Mouse (Mus musculus) heart, adult 2 months (tissue): Measurements from ENCODE around the gene Mcmbp. TPM values are rescaled to one million over a fixed set of nuclear protein-coding genes. Genes with fewer than 3 reads are reported as not detected.
A peak's percentile ranks its signal among the peaks of the same experiment; 100 is the strongest.

Experiments
- DNase-seq, 2 experiments: peaks; one replicate each; pipeline ENCODE4 v3.0.0; 2021
- H3K27ac ChIP-seq: fragments of 200-600 bp; 2 replicates; pipeline ENCODE4 v1.8.1; 2022
- H3K27me3 ChIP-seq: fragments of 200-500 bp; 2 replicates; pipeline ENCODE4 v1.6.1; 2012; ENCODE audit warnings: mild to moderate bottlenecking, low read length, inconsistent platforms, mixed read lengths; ENCODE audit not compliant: control insufficient read depth, insufficient read depth
- H3K36me3 ChIP-seq: fragments of 200-500 bp; 2 replicates; pipeline ENCODE4 v1.6.1; 2012; ENCODE audit warnings: low read length, inconsistent platforms; ENCODE audit not compliant: control insufficient read depth, insufficient read depth
- H3K4me1 ChIP-seq: fragments of 200-500 bp; 2 replicates; pipeline ENCODE4 v1.6.1; 2011; ENCODE audit warnings: low read length; ENCODE audit not compliant: control insufficient read depth, insufficient read depth
- H3K4me3 ChIP-seq: fragments of 200-600 bp; 2 replicates; pipeline ENCODE4 v1.8.1; 2022
- H3K79me2 ChIP-seq: fragments of 200-500 bp; replicated peaks from 2 replicates; pipeline ENCODE4 v1.6.1; 2012; ENCODE audit warnings: mild to moderate bottlenecking, inconsistent platforms, low read length, moderate library complexity, mixed read lengths; ENCODE audit not compliant: control insufficient read depth, insufficient read depth
- H3K9ac ChIP-seq: fragments of 200-500 bp; 2 replicates; pipeline ENCODE4 v1.6.1; 2012; ENCODE audit warnings: low read depth, mild to moderate bottlenecking, control low read depth, inconsistent platforms, low read length, mixed read lengths
- CTCF ChIP-seq: fragments of 200-600 bp; IDR thresholded peaks from 2 replicates; pipeline ENCODE4 v1.8.1; 2022; ENCODE audit warnings: antibody characterized with exemption, mild to moderate bottlenecking, moderate library complexity
- EP300 ChIP-seq: fragments of 200-500 bp; IDR thresholded peaks from 2 replicates; pipeline ENCODE4 v1.6.1; 2011; ENCODE audit warnings: low read depth, low read length, control low read depth; ENCODE audit not compliant: insufficient read depth
- POLR2A ChIP-seq: fragments of 200-500 bp; IDR thresholded peaks from 2 replicates; pipeline ENCODE4 v1.6.1; 2011; ENCODE audit warnings: mild to moderate bottlenecking, low read depth, low read length, control low read depth; ENCODE audit not compliant: insufficient read depth
- WGBS: fragments of 180-500 bp; shearing (Covaris S2); methylation state at CpG from one replicate; pipeline ENCODE4 v1.1.7; 2018; 5-methylcytosine and 5-hydroxymethylcytosine counted together
- intact Hi-C: fragments of 180-260 bp; cut with DNase I; formaldehyde crosslinking; loops from one replicate; pipeline ENCODE4 v1.15.1; 2025
- long read RNA-seq: library from polyadenylated mRNA; stranded (forward); transcript quantifications from one replicate; pipeline ENCODE4 v2.0.0, GENCODE M21; 2021
- polyA plus RNA-seq: library from polyadenylated mRNA; depleted of rRNA; stranded (reverse); fragments of >200 nt; gene quantifications from 2 replicates; pipeline ENCODE4 v1.2.3, GENCODE M21; 2012; rRNA removed
- total RNA-seq, 2 experiments: library from RNA; stranded (reverse); gene quantifications; 2 replicates each; pipeline ENCODE4 v1.2.3; 2021

The Mcmbp gene
- total RNA-seq, result 10 to 100 TPM; 23.7 to 25.2 TPM
- 14.0 and 25.0 TPM in 2 replicates for polyA plus RNA-seq
- long read RNA-seq, full-length matches to known transcripts, result 25 of 31 reads
- long read RNA-seq, partial matches to known transcripts, result 0 of 31 reads
- long read RNA-seq, other reads (novel, unspliced or antisense), result 6 of 31 reads

- TF ChIP-seq CTCF (no peak; the same call in 1 of the 2 replicates), POLR2A (peak; percentile 74), EP300 (peak; percentile 48; the same call in 1 of the 2 replicates)
- intact Hi-C loops, result no loop called here
- DNase-seq, result peak; percentile 97 to 98
- Histone ChIP-seq H3K36me3 (peaks cover 11% of the 10 kb centered on the region), H3K27me3 (no peaks in the 10 kb centered on the region), H3K27ac (peak within 1 kb of the TSS; percentile 84), H3K79me2 (peaks cover 7% of the 10 kb centered on the region), H3K9ac (peak within 1 kb of the TSS; percentile 92), H3K4me1 (peaks cover 13% of the 10 kb centered on the region), H3K4me3 (peak within 1 kb of the TSS; percentile 93)
- 0% methylated on average over 30 of the region's 35 CpGs for WGBS
These were observed at the start of gene Mcmbp for GRCm38 (mm10) chr7:128740334-128740733. Gene Mcmbp (minus strand): TSS chr7:128740495.

- no peaks in the 10 kb centered on the region for H3K4me1 ChIP-seq
- H3K27me3 ChIP-seq, result no peaks in the 10 kb centered on the region
- no peak overlapping the region for H3K4me3 ChIP-seq
- intact Hi-C loops, result no loop called here
- no peaks in the 10 kb centered on the region for H3K79me2 ChIP-seq
- no peak overlapping the region for H3K9ac ChIP-seq
- no peaks in the 10 kb centered on the region for H3K36me3 ChIP-seq
- 68% methylated on average over 4 of the region's 4 CpGs for WGBS
- no peak for TF ChIP-seq CTCF
- TF ChIP-seq POLR2A, result no peak
- TF ChIP-seq EP300, result no peak
- no peak overlapping the region for H3K27ac ChIP-seq
- no peak for DNase-seq
These were observed 49.8 kb upstream of the Mcmbp start for GRCm38 (mm10) chr7:128790045-128790444.

- peaks cover 5% of the 10 kb centered on the region for H3K36me3 ChIP-seq
- intact Hi-C loops, result no loop called here
These were observed 41.6 kb upstream of the Mcmbp start for GRCm38 (mm10) chr7:128781846-128782245.

GRCm38 (mm10) chr7:128779305-128779704 lies 39.0 kb upstream of the Mcmbp start:
- Histone ChIP-seq H3K4me3 (no peak overlapping the region), H3K27me3 (no peaks in the 10 kb centered on the region), H3K79me2 (no peaks in the 10 kb centered on the region), H3K27ac (no peak overlapping the region), H3K4me1 (no peaks in the 10 kb centered on the region), H3K36me3 (peaks cover 5% of the 10 kb centered on the region), H3K9ac (no peak overlapping the region)
- intact Hi-C loops, result no loop called here
- DNase-seq, result no peak
- no peak for TF ChIP-seq EP300
- peak; percentile 78 for TF ChIP-seq CTCF
- 48% methylated on average over 6 of the region's 6 CpGs for WGBS

More at GRCm38 (mm10) chr7:128781846-128782245, 41.6 kb upstream of the Mcmbp start:
- Histone ChIP-seq H3K27ac (no peak overlapping the region), H3K4me1 (no peaks in the 10 kb centered on the region), H3K9ac (no peak overlapping the region), H3K27me3 (no peaks in the 10 kb centered on the region), H3K79me2 (no peaks in the 10 kb centered on the region), H3K4me3 (no peak overlapping the region)
- TF ChIP-seq POLR2A (no peak), EP300 (no peak), CTCF (no peak)
- WGBS, result 95% methylated on average over 3 of the region's 3 CpGs
- DNase-seq, result no peak

- Histone ChIP-seq H3K27me3 (no peaks in the 10 kb centered on the region), H3K9ac (no peak overlapping the region), H3K36me3 (peaks cover 5% of the 10 kb centered on the region), H3K79me2 (no peaks in the 10 kb centered on the region), H3K4me3 (no peak overlapping the region), H3K4me1 (no peaks in the 10 kb centered on the region), H3K27ac (no peak overlapping the region)
- no peak for TF ChIP-seq POLR2A
- no peak for TF ChIP-seq EP300
- TF ChIP-seq CTCF, result no peak
- no peak for DNase-seq
- WGBS, result 65% methylated on average over 6 of the region's 6 CpGs
- intact Hi-C loops, result no loop called here
These were observed 36.9 kb upstream of the Mcmbp start for GRCm38 (mm10) chr7:128777201-128777600.

GRCm38 (mm10) chr7:128766696-128767095 lies 26.4 kb upstream of the Mcmbp start:
- no peak for TF ChIP-seq EP300
- Histone ChIP-seq H3K27ac (no peak overlapping the region), H3K27me3 (no peaks in the 10 kb centered on the region), H3K36me3 (peaks cover 5% of the 10 kb centered on the region), H3K9ac (no peak overlapping the region), H3K4me1 (no peaks in the 10 kb centered on the region), H3K4me3 (no peak overlapping the region), H3K79me2 (no peaks in the 10 kb centered on the region)
- DNase-seq, result no peak
- intact Hi-C loops, result no loop called here
